Mouse (Mus musculus) embryonic fibroblast, embryonic 13.5 days (primary cell): ENCODE data around the gene Cybrd1.

Experiments used
- CTCF ChIP-seq: IDR thresholded peaks from 2 replicates; pipeline ENCODE4 v1.5.1; 2011; ENCODE audit warnings: mild to moderate bottlenecking, control low read depth, low read length, moderate library complexity, borderline replicate concordance; ENCODE audit not compliant: insufficient read depth
- POLR2A ChIP-seq: IDR thresholded peaks from 2 replicates; pipeline ENCODE4 v1.6.1; 2011; ENCODE audit warnings: low read depth, mild to moderate bottlenecking, control low read depth, low read length, moderate library complexity

GRCm38 (mm10) chr2:71073828-71074227 lies 43.9 kb upstream of the Cybrd1 start:
- TF ChIP-seq POLR2A (no peak), CTCF (no peak)
